Mouse (Mus musculus) embryonic fibroblast, embryonic 13.5 days (primary cell): ENCODE measurements around the gene Calr.

ENCODE experiments used
- CTCF ChIP-seq: IDR thresholded peaks from 2 replicates; pipeline ENCODE4 v1.5.1; 2011; ENCODE audit warnings: mild to moderate bottlenecking, control low read depth, low read length, moderate library complexity, borderline replicate concordance; ENCODE audit not compliant: insufficient read depth
- POLR2A ChIP-seq: IDR thresholded peaks from 2 replicates; pipeline ENCODE4 v1.6.1; 2011; ENCODE audit warnings: low read depth, mild to moderate bottlenecking, control low read depth, low read length, moderate library complexity

DNA sequence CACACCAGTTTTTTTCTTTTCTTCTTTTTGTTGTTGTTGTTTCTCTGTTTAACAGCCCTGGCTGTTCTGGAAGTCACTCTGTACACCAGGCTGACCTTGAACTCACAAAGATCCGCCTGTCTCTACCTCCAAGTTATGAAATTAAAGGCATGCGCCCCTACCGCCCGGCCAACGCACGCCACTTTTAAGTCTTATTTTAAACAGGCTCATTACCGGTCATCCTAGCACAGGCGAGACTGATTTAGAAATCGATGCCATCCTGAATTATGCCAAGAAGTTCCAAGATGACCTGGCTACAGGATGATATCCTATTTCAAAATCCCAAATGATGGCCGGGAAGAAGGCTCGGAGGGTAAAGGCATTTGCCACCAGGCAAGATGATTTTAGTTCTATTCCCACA is 15.2 kb downstream of the Calr start, which contains the start of gene Gadd45gip1:
- no peak for TF ChIP-seq POLR2A
- no peak for TF ChIP-seq CTCF
